Mouse (Mus musculus) heart, postnatal 0 days (tissue): ENCODE measurements at regions not wholly inside any gene's neighbourhood (a gene's known extent, or its start where the extent isn't known, plus 50 kb on each side); places are given as distances from the start of the nearest gene placed in this dataset.

ENCODE experiments used
- ATAC-seq: fragments of 200-750 bp; cut with Nextera tagmentation; 2 replicates; pipeline ENCODE4 v1.8.0; 2017; ENCODE audit warnings: low read depth, moderate number of reproducible peaks, moderate library complexity; ENCODE audit not compliant: insufficient read depth
- DNase-seq: peaks from one replicate; pipeline ENCODE4 v3.0.0-alpha.2; 2016; ENCODE audit warnings: low spot score
- H3K27ac ChIP-seq: fragments of 300-500 bp; sonication (generic); 2 replicates; pipeline ENCODE4 v1.5.1; 2014; ENCODE audit warnings: low read depth, mild to moderate bottlenecking
- H3K27me3 ChIP-seq: fragments of 300-500 bp; sonication (generic); 2 replicates; pipeline ENCODE4 v1.6.1; 2014; ENCODE audit warnings: low read length, mixed read lengths; ENCODE audit not compliant: control insufficient read depth, insufficient read depth
- H3K36me3 ChIP-seq: fragments of 300-500 bp; sonication (generic); replicated peaks from 2 replicates; pipeline ENCODE4 v1.6.1; 2014; ENCODE audit warnings: low read length, mixed read lengths; ENCODE audit not compliant: control insufficient read depth, insufficient read depth
- H3K4me1 ChIP-seq: fragments of 300-500 bp; sonication (generic); 2 replicates; pipeline ENCODE4 v1.6.1; 2014; ENCODE audit warnings: antibody characterized with exemption; ENCODE audit not compliant: control insufficient read depth, insufficient read depth
- H3K4me2 ChIP-seq: fragments of 300-500 bp; sonication (generic); 2 replicates; pipeline ENCODE4 v1.6.1; 2014; ENCODE audit warnings: low read depth, mild to moderate bottlenecking, low read length, moderate library complexity
- H3K4me3 ChIP-seq: fragments of 300-500 bp; sonication (generic); 2 replicates; pipeline ENCODE4 v1.5.1; 2014; ENCODE audit warnings: low read depth, low read length
- H3K9ac ChIP-seq: fragments of 300-500 bp; sonication (generic); replicated peaks from 2 replicates; pipeline ENCODE4 v1.6.1; 2014; ENCODE audit warnings: low read depth, low read length, mixed read lengths
- H3K9me3 ChIP-seq: fragments of 300-500 bp; sonication (generic); replicated peaks from 2 replicates; pipeline ENCODE4 v1.6.1; 2016; ENCODE audit warnings: low read length; ENCODE audit not compliant: control insufficient read depth
- CTCF ChIP-seq: IDR thresholded peaks from 2 replicates; pipeline ENCODE4 v1.5.1; 2016; ENCODE audit warnings: antibody characterized with exemption, control low read depth, low read depth
- EP300 ChIP-seq: IDR thresholded peaks from 2 replicates; pipeline ENCODE4 v1.6.1; 2016; ENCODE audit warnings: antibody characterized with exemption, low read depth
- WGBS: fragments of 180-500 bp; shearing (Covaris S2); extraction: QIAGEN DNeasy Blood & Tissue Kit; methylation state at CpG from one replicate; pipeline ENCODE4 v1.1.7; 2014; 5-methylcytosine and 5-hydroxymethylcytosine counted together

GRCm38 (mm10) chr8:42003170-42003569 lies 586.3 kb upstream of the Frg1 start:
- no peak overlapping the region for H3K27ac ChIP-seq
- DNase-seq (no peak), ATAC-seq (no peak)
- H3K4me3 ChIP-seq: no peak overlapping the region
- H3K4me1 ChIP-seq: no peaks in the 10 kb centered on the region
- H3K4me2 ChIP-seq: no peak overlapping the region
- H3K36me3 ChIP-seq: no peaks in the 10 kb centered on the region
- no peak overlapping the region for H3K9ac ChIP-seq
- H3K27me3 ChIP-seq: no peaks in the 10 kb centered on the region
- TF ChIP-seq CTCF (no peak), EP300 (no peak)
- H3K9me3 ChIP-seq: no peaks in the 10 kb centered on the region

GRCm38 (mm10) chr8:41989040-41989501 lies 572.2 kb upstream of the Frg1 start:
- no peak overlapping the region for H3K9ac ChIP-seq
- H3K27ac ChIP-seq: no peak overlapping the region
- no peaks in the 10 kb centered on the region for H3K36me3 ChIP-seq
- H3K4me3 ChIP-seq: no peak overlapping the region
- no peak overlapping the region for H3K4me2 ChIP-seq
- H3K9me3 ChIP-seq: no peaks in the 10 kb centered on the region
- 71% methylated on average over 8 of the region's 8 CpGs for WGBS
- TF ChIP-seq EP300 (no peak), CTCF (no peak)
- ATAC-seq (no peak), DNase-seq (no peak)
- no peaks in the 10 kb centered on the region for H3K27me3 ChIP-seq
- no peaks in the 10 kb centered on the region for H3K4me1 ChIP-seq

- no peaks in the 10 kb centered on the region for H3K9me3 ChIP-seq
- no peak overlapping the region for H3K4me2 ChIP-seq
- no peak for DNase-seq
- no peak overlapping the region for H3K27ac ChIP-seq
- H3K4me1 ChIP-seq: no peaks in the 10 kb centered on the region
- H3K4me3 ChIP-seq: no peak overlapping the region
- H3K9ac ChIP-seq: no peak overlapping the region
- H3K27me3 ChIP-seq: no peaks in the 10 kb centered on the region
- TF ChIP-seq CTCF (no peak), EP300 (no peak)
- H3K36me3 ChIP-seq: no peaks in the 10 kb centered on the region
- ATAC-seq: no peak
- 64% methylated on average over 5 of the region's 5 CpGs for WGBS
Measured at GRCm38 (mm10) chr8:41988216-41988615, 571.3 kb upstream of the Frg1 start.

GRCm38 (mm10) chr8:41987417-41987816 lies 570.5 kb upstream of the Frg1 start:
- Histone ChIP-seq H3K27ac (no peak overlapping the region), H3K4me2 (no peak overlapping the region), H3K4me1 (no peaks in the 10 kb centered on the region), H3K9ac (no peak overlapping the region), H3K27me3 (no peaks in the 10 kb centered on the region), H3K9me3 (no peaks in the 10 kb centered on the region), H3K36me3 (no peaks in the 10 kb centered on the region), H3K4me3 (no peak overlapping the region)
- no peak for TF ChIP-seq EP300
- no peak for TF ChIP-seq CTCF
- no peak for DNase-seq
- ATAC-seq: no peak

- H3K36me3 ChIP-seq: no peaks in the 10 kb centered on the region
- 66% methylated on average over 2 of the region's 2 CpGs for WGBS
- ATAC-seq: no peak
Measured at GRCm38 (mm10) chr8:41972416-41972815, 555.5 kb upstream of the Frg1 start.

GRCm38 (mm10) chr8:41970536-41970935 lies 553.7 kb upstream of the Frg1 start:
- Histone ChIP-seq H3K4me1 (no peaks in the 10 kb centered on the region), H3K36me3 (no peaks in the 10 kb centered on the region), H3K9ac (no peak overlapping the region), H3K4me2 (no peak overlapping the region), H3K27me3 (no peaks in the 10 kb centered on the region), H3K27ac (no peak overlapping the region), H3K9me3 (no peaks in the 10 kb centered on the region), H3K4me3 (no peak overlapping the region)
- ATAC-seq (no peak), DNase-seq (no peak)
- TF ChIP-seq CTCF: no peak
- no peak for TF ChIP-seq EP300
- 84% methylated on average over 3 of the region's 3 CpGs for WGBS

More at GRCm38 (mm10) chr8:41972416-41972815, 555.5 kb upstream of the Frg1 start:
- no peak overlapping the region for H3K4me2 ChIP-seq
- H3K27me3 ChIP-seq: no peaks in the 10 kb centered on the region
- no peak for DNase-seq
- no peaks in the 10 kb centered on the region for H3K9me3 ChIP-seq
- H3K27ac ChIP-seq: no peak overlapping the region
- no peak overlapping the region for H3K4me3 ChIP-seq
- TF ChIP-seq CTCF: no peak
- no peak for TF ChIP-seq EP300
- no peaks in the 10 kb centered on the region for H3K4me1 ChIP-seq
- H3K9ac ChIP-seq: no peak overlapping the region
